Mouse (Mus musculus): ENCODE measurements around the gene Tmem50b. TPM values are rescaled to one million over a fixed set of nuclear protein-coding genes. Genes with fewer than 3 reads are reported as not detected.

Gene Tmem50b
- total RNA-seq, 1 experiment, result 11.8 TPM

GRCm38 (mm10) chr16:91628673-91629072, 31.1 kb upstream of the Tmem50b start:
- Histone ChIP-seq H3K4me3 (ENCODE audit: insufficient read depth in 1 of 2, low read depth in 1 of 2, low read length in 2 of 2, poor library complexity in 1 of 2, severe bottlenecking in 1 of 2) (no peak overlapping the region), H3K27ac (ENCODE audit: insufficient read depth, low read depth, low read length, poor library complexity, severe bottlenecking) (no peak overlapping the region), H3K9me3 (ENCODE audit: control insufficient read depth, insufficient read depth, low read depth, low read length) (no peaks in the 10 kb centered on the region), H3K36me3 (ENCODE audit: control insufficient read depth, insufficient read depth, low read length, poor library complexity, severe bottlenecking) (peaks cover 79% of the 10 kb centered on the region), H3K4me1 (ENCODE audit: control insufficient read depth in 2 of 2, insufficient read depth in 2 of 2, low read length in 2 of 2, poor library complexity in 1 of 2) (no peaks in the 10 kb centered on the region), H3K9ac (ENCODE audit: insufficient read depth, low read depth, low read length, poor library complexity, severe bottlenecking) (no peak overlapping the region)
- in situ Hi-C loops (cut with MboI; ENCODE audit: low sequenced_read_pairs in 2 of 2, unreplicated experiment in 2 of 2), result no loop called here
- TF ChIP-seq ZC3H11A (IDR thresholded peaks at IDR 0.05; ENCODE audit: borderline replicate concordance, low read depth, low read length) (no peak), ZNF384 (IDR thresholded peaks at IDR 0.05; ENCODE audit: low read depth, low read length) (no peak), HCFC1 (IDR thresholded peaks at IDR 0.05; ENCODE audit: borderline replicate concordance, insufficient read depth, low read length) (no peak), MAFK (IDR thresholded peaks at IDR 0.05; ENCODE audit: insufficient read depth, low read depth, low read length) (no peak), CHD2 (IDR thresholded peaks at IDR 0.05; ENCODE audit: low read depth, low read length) (no peak)
- DNase-seq (ENCODE audit: low read depth, low spot score), result no peak

DNA sequence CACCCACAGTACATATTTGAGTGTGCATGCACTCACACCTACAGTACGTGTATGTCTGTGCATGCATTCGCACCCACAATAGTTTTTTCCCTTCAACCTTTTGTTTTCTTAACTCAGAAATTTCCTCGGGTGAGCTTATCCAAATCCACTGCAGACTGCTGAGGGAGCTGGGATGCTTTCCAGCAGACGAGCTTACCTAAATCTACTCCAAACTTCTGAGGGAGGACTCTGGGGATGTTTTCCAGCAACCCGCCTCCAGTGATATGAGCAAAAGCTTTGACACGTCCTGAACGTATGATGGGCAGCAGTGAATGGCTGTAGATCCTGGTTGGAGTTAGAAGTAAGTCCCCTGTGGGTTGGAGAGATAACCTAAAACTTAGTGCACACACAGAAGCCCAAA, 30.2 kb upstream of the Tmem50b start:
- H3K4me1 ChIP-seq (ENCODE audit: control insufficient read depth in 2 of 2, insufficient read depth in 2 of 2, low read length in 2 of 2, poor library complexity in 1 of 2), result no peaks in the 10 kb centered on the region
- no peaks in the 10 kb centered on the region for H3K9me3 ChIP-seq (ENCODE audit: control insufficient read depth, insufficient read depth, low read depth, low read length)
- H3K36me3 ChIP-seq (ENCODE audit: control insufficient read depth, insufficient read depth, low read length, poor library complexity, severe bottlenecking), result peaks cover 80% of the 10 kb centered on the region
- in situ Hi-C loops (cut with MboI; ENCODE audit: low sequenced_read_pairs in 2 of 2, unreplicated experiment in 2 of 2), result no loop called here
- no peak overlapping the region for H3K4me3 ChIP-seq (ENCODE audit: insufficient read depth in 1 of 2, low read depth in 1 of 2, low read length in 2 of 2, poor library complexity in 1 of 2, severe bottlenecking in 1 of 2)
- no peak overlapping the region for H3K27ac ChIP-seq (ENCODE audit: insufficient read depth, low read depth, low read length, poor library complexity, severe bottlenecking)
- H3K9ac ChIP-seq (ENCODE audit: insufficient read depth, low read depth, low read length, poor library complexity, severe bottlenecking), result no peak overlapping the region
- DNase-seq (ENCODE audit: low read depth, low spot score), result no peak
- TF ChIP-seq HCFC1 (IDR thresholded peaks at IDR 0.05; ENCODE audit: borderline replicate concordance, insufficient read depth, low read length) (no peak), ZNF384 (IDR thresholded peaks at IDR 0.05; ENCODE audit: low read depth, low read length) (no peak), MAFK (IDR thresholded peaks at IDR 0.05; ENCODE audit: insufficient read depth, low read depth, low read length) (no peak), ZC3H11A (IDR thresholded peaks at IDR 0.05; ENCODE audit: borderline replicate concordance, low read depth, low read length) (no peak), CHD2 (IDR thresholded peaks at IDR 0.05; ENCODE audit: low read depth, low read length) (no peak)

DNA sequence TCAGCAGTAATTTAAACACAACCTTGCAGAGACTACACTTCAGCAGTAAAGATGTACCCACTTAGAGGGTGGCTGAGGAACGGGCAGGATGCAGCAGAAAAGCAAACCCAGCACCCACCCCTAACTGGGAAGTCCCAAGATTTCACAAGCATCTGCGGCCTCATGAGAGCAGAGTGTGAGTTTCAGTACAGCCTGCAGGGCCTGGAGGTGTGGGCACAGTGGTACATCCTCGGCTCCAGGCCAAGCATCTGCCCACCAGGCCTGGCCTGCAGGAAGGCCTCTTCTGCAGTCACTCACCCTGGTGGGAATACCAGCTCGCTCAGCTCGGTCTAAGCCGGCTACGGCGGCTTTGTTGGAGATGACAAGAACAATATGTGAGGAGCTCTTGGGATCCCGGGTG, 25.5 kb upstream of the Tmem50b start:
- H3K9ac ChIP-seq (ENCODE audit: insufficient read depth, low read depth, low read length, poor library complexity, severe bottlenecking), result no peak overlapping the region
- H3K27ac ChIP-seq (ENCODE audit: insufficient read depth, low read depth, low read length, poor library complexity, severe bottlenecking), result no peak overlapping the region
- TF ChIP-seq ZC3H11A (IDR thresholded peaks at IDR 0.05; ENCODE audit: borderline replicate concordance, low read depth, low read length), result no peak
- no peak for TF ChIP-seq CHD2 (IDR thresholded peaks at IDR 0.05; ENCODE audit: low read depth, low read length)
- no peak for TF ChIP-seq MAFK (IDR thresholded peaks at IDR 0.05; ENCODE audit: insufficient read depth, low read depth, low read length)
- TF ChIP-seq HCFC1 (IDR thresholded peaks at IDR 0.05; ENCODE audit: borderline replicate concordance, insufficient read depth, low read length), result no peak
- no peak for TF ChIP-seq ZNF384 (IDR thresholded peaks at IDR 0.05; ENCODE audit: low read depth, low read length)
- in situ Hi-C loops (cut with MboI; ENCODE audit: low sequenced_read_pairs in 2 of 2, unreplicated experiment in 2 of 2), result no loop called here
- peaks cover 0 to 11% of the 10 kb centered on the region in 2 experiments for H3K4me1 ChIP-seq (ENCODE audit: control insufficient read depth in 2 of 2, insufficient read depth in 2 of 2, low read length in 2 of 2, poor library complexity in 1 of 2)
- DNase-seq (ENCODE audit: low read depth, low spot score), result no peak
- no peaks in the 10 kb centered on the region for H3K9me3 ChIP-seq (ENCODE audit: control insufficient read depth, insufficient read depth, low read depth, low read length)
- H3K36me3 ChIP-seq (ENCODE audit: control insufficient read depth, insufficient read depth, low read length, poor library complexity, severe bottlenecking), result peaks cover 58% of the 10 kb centered on the region
- no peak overlapping the region for H3K4me3 ChIP-seq (ENCODE audit: insufficient read depth in 1 of 2, low read depth in 1 of 2, low read length in 2 of 2, poor library complexity in 1 of 2, severe bottlenecking in 1 of 2)

- no peak for TF ChIP-seq HCFC1 (IDR thresholded peaks at IDR 0.05; ENCODE audit: borderline replicate concordance, insufficient read depth, low read length)
- no peak for TF ChIP-seq CHD2 (IDR thresholded peaks at IDR 0.05; ENCODE audit: low read depth, low read length)
- no peak for TF ChIP-seq ZC3H11A (IDR thresholded peaks at IDR 0.05; ENCODE audit: borderline replicate concordance, low read depth, low read length)
- no peak for TF ChIP-seq ZNF384 (IDR thresholded peaks at IDR 0.05; ENCODE audit: low read depth, low read length)
- no peak for TF ChIP-seq MAFK (IDR thresholded peaks at IDR 0.05; ENCODE audit: insufficient read depth, low read depth, low read length)
- peaks cover 46% of the 10 kb centered on the region for H3K36me3 ChIP-seq (ENCODE audit: control insufficient read depth, insufficient read depth, low read length, poor library complexity, severe bottlenecking)
- no peak for DNase-seq (ENCODE audit: low read depth, low spot score)
- in situ Hi-C loops (cut with MboI; ENCODE audit: low sequenced_read_pairs in 2 of 2, unreplicated experiment in 2 of 2), result no loop called here
- H3K9ac ChIP-seq (ENCODE audit: insufficient read depth, low read depth, low read length, poor library complexity, severe bottlenecking), result no peak overlapping the region
- no peaks in the 10 kb centered on the region for H3K9me3 ChIP-seq (ENCODE audit: control insufficient read depth, insufficient read depth, low read depth, low read length)
- peak overlapping the region; percentile 25; the same call in 1 of the 2 replicates for H3K27ac ChIP-seq (ENCODE audit: insufficient read depth, low read depth, low read length, poor library complexity, severe bottlenecking)
- no peak overlapping the region for H3K4me3 ChIP-seq (ENCODE audit: insufficient read depth in 1 of 2, low read depth in 1 of 2, low read length in 2 of 2, poor library complexity in 1 of 2, severe bottlenecking in 1 of 2)
- peaks cover 0 to 11% of the 10 kb centered on the region in 2 experiments for H3K4me1 ChIP-seq (ENCODE audit: control insufficient read depth in 2 of 2, insufficient read depth in 2 of 2, low read length in 2 of 2, poor library complexity in 1 of 2)
These were observed 23.4 kb upstream of the Tmem50b start for GRCm38 (mm10) chr16:91620991-91621390.

- H3K36me3 ChIP-seq (ENCODE audit: control insufficient read depth, insufficient read depth, low read length, poor library complexity, severe bottlenecking), result peaks cover 38% of the 10 kb centered on the region
- DNase-seq (ENCODE audit: low read depth, low spot score), result no peak
- in situ Hi-C loops (cut with MboI; ENCODE audit: low sequenced_read_pairs in 2 of 2, unreplicated experiment in 2 of 2), result no loop called here
- no peak for TF ChIP-seq ZC3H11A (IDR thresholded peaks at IDR 0.05; ENCODE audit: borderline replicate concordance, low read depth, low read length)
- no peak for TF ChIP-seq CHD2 (IDR thresholded peaks at IDR 0.05; ENCODE audit: low read depth, low read length)
- no peak for TF ChIP-seq ZNF384 (IDR thresholded peaks at IDR 0.05; ENCODE audit: low read depth, low read length)
- no peak for TF ChIP-seq HCFC1 (IDR thresholded peaks at IDR 0.05; ENCODE audit: borderline replicate concordance, insufficient read depth, low read length)
- TF ChIP-seq MAFK (IDR thresholded peaks at IDR 0.05; ENCODE audit: insufficient read depth, low read depth, low read length), result peak; percentile 99
- H3K4me1 ChIP-seq (ENCODE audit: control insufficient read depth in 2 of 2, insufficient read depth in 2 of 2, low read length in 2 of 2, poor library complexity in 1 of 2), result peaks cover 0 to 11% of the 10 kb centered on the region in 2 experiments
- H3K9me3 ChIP-seq (ENCODE audit: control insufficient read depth, insufficient read depth, low read depth, low read length), result no peaks in the 10 kb centered on the region
- H3K27ac ChIP-seq (ENCODE audit: insufficient read depth, low read depth, low read length, poor library complexity, severe bottlenecking), result no peak overlapping the region; the same call in 1 of the 2 replicates
- H3K4me3 ChIP-seq (ENCODE audit: insufficient read depth in 1 of 2, low read depth in 1 of 2, low read length in 2 of 2, poor library complexity in 1 of 2, severe bottlenecking in 1 of 2), result peak overlapping the region in 1 of 2 experiments; percentile 10; a peak in 1 of 4 replicates
- H3K9ac ChIP-seq (ENCODE audit: insufficient read depth, low read depth, low read length, poor library complexity, severe bottlenecking), result no peak overlapping the region
These were observed 22.6 kb upstream of the Tmem50b start for GRCm38 (mm10) chr16:91620185-91620584.
